Comparison of ENCODE assay signal across 18 mouse cellular contexts in the genomic region with DNA sequence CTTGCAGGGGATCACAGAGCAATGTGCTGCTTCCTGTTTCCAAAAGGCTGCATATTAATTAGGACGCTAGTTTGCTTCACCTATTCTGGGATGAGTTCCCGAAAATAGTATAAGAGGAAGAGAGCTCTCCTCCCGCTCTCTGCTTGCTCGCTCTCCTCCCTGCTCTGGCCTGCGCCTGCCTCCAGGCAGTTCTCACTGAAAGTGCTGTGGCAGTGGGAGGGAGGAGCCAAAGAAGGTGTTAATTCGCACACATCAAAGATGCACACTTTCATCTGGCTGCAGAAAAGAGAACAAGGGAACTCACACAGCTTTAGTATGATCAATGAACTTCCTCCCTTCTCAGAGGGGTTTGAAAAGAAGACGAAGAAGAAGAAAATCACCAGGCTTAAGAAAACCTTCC. TPM values are rescaled to one million over a fixed set of nuclear protein-coding genes. Genes with fewer than 3 reads are reported as not detected.
DNase-seq lines count a peak whose midpoint lies in the region; ATAC-seq and TF ChIP-seq lines count a peak whose summit lies in the region.
"Had no signal": no experiment of that assay in that cellular context is flagged by ENCODE, and none has a peak within 500 bp of the region (broad histone marks: within the 10 kb centered on the region; RNA-seq: fewer than 3 reads in every experiment).

No protein-coding gene starts in this region.

- H3K9ac ChIP-seq in forebrain, postnatal 0 days, result no peak overlapping the region
- no peak overlapping the region for H3K9ac ChIP-seq in forebrain, embryonic 11.5 days (ENCODE audit: low read length)
- no peak overlapping the region for H3K9ac ChIP-seq in midbrain, embryonic 16.5 days (ENCODE audit: low read depth, low read length)
- H3K9ac ChIP-seq: embryonic facial prominence, embryonic 12.5 days; forebrain, embryonic 15.5 days; hindbrain, embryonic 15.5 days; liver, embryonic 12.5 days; midbrain, embryonic 12.5 days; neural tube, embryonic 12.5 days had no signal

- H3K4me3 ChIP-seq in forebrain, postnatal 0 days (ENCODE audit: low read depth, low read length), result no peak overlapping the region
- no peak overlapping the region for H3K4me3 ChIP-seq in forebrain, embryonic 11.5 days (ENCODE audit: low read depth, low read length)
- no peak overlapping the region for H3K4me3 ChIP-seq in olfactory bulb, adult 2 months (ENCODE audit: insufficient read depth, low read depth, low read length)
- no peak overlapping the region for H3K4me3 ChIP-seq in midbrain, embryonic 16.5 days (ENCODE audit: low read depth, low read length)
- H3K4me3 ChIP-seq: embryonic facial prominence, embryonic 12.5 days; forebrain, embryonic 15.5 days; hindbrain, embryonic 15.5 days; liver, embryonic 12.5 days; midbrain, embryonic 12.5 days; neural tube, embryonic 12.5 days had no signal

- peak; percentile 11 for DNase-seq in forebrain, postnatal 0 days
- DNase-seq in forebrain, embryonic 11.5 days (ENCODE audit: low spot score), result no peak
- peak; percentile 60 for DNase-seq in CD4-positive helper T cell, adult 2 months (ENCODE audit: low read depth, low spot score)
- DNase-seq in frontal cortex, postnatal 36 days (ENCODE audit: low spot score in 2 of 2), result peak; percentile 48 to 51
- DNase-seq in urinary bladder, postnatal 10 days (ENCODE audit: low spot score), result no peak
- no peak for DNase-seq in gastrocnemius, postnatal 10 days
- DNase-seq: B cell, adult 2 months; cerebellum, postnatal 10 days; heart, adult 18-20 months; lung, postnatal 10 days had no signal

- TF ChIP-seq POLR2A in olfactory bulb, adult 2 months (IDR thresholded peaks at IDR 0.05; ENCODE audit: insufficient read depth, low read depth, low read length), result no peak

- H3K4me1 ChIP-seq in forebrain, postnatal 0 days (ENCODE audit: insufficient read depth), result no peaks in the 10 kb centered on the region
- H3K4me1 ChIP-seq in forebrain, embryonic 11.5 days (replicated peaks; ENCODE audit: control insufficient read depth, insufficient read depth, low read length), result no peaks in the 10 kb centered on the region
- H3K4me1 ChIP-seq in olfactory bulb, adult 2 months (ENCODE audit: control insufficient read depth, insufficient read depth, low read length), result peaks cover 15% of the 10 kb centered on the region
- H3K4me1 ChIP-seq in midbrain, embryonic 16.5 days (ENCODE audit: control insufficient read depth, insufficient read depth, low read length), result no peaks in the 10 kb centered on the region
- H3K4me1 ChIP-seq: embryonic facial prominence, embryonic 12.5 days; forebrain, embryonic 15.5 days; hindbrain, embryonic 15.5 days; liver, embryonic 12.5 days; midbrain, embryonic 12.5 days; neural tube, embryonic 12.5 days had no signal

- H3K27ac ChIP-seq in forebrain, postnatal 0 days (ENCODE audit: low read depth, low read length), result no peak overlapping the region
- no peak overlapping the region for H3K27ac ChIP-seq in forebrain, embryonic 11.5 days (ENCODE audit: low read depth, low read length)
- H3K27ac ChIP-seq in olfactory bulb, adult 2 months (ENCODE audit: insufficient read depth, low read depth, low read length), result peak overlapping the region; percentile 54; the same call in 1 of the 2 replicates
- no peak overlapping the region for H3K27ac ChIP-seq in midbrain, embryonic 16.5 days (ENCODE audit: low read length)
- H3K27ac ChIP-seq: embryonic facial prominence, embryonic 12.5 days; forebrain, embryonic 15.5 days; hindbrain, embryonic 15.5 days; liver, embryonic 12.5 days; midbrain, embryonic 12.5 days; neural tube, embryonic 12.5 days had no signal

- TF ChIP-seq CTCF in forebrain, postnatal 0 days (IDR thresholded peaks at IDR 0.05; ENCODE audit: low read depth), result no peak
- no peak for TF ChIP-seq CTCF in olfactory bulb, adult 2 months (IDR thresholded peaks at IDR 0.05; ENCODE audit: insufficient read depth, low read depth, low read length)

- no peak overlapping the region for H3K4me2 ChIP-seq in forebrain, postnatal 0 days (ENCODE audit: low read depth)
- no peak overlapping the region for H3K4me2 ChIP-seq in forebrain, embryonic 11.5 days (ENCODE audit: low read depth, low read length, severe bottlenecking)
- H3K4me2 ChIP-seq in midbrain, embryonic 16.5 days (ENCODE audit: low read length), result no peak overlapping the region
- H3K4me2 ChIP-seq: embryonic facial prominence, embryonic 12.5 days; forebrain, embryonic 15.5 days; hindbrain, embryonic 15.5 days; liver, embryonic 12.5 days; midbrain, embryonic 12.5 days; neural tube, embryonic 12.5 days had no signal

- H3K36me3 ChIP-seq in forebrain, postnatal 0 days (ENCODE audit: insufficient read depth), result no peaks in the 10 kb centered on the region
- H3K36me3 ChIP-seq in forebrain, embryonic 11.5 days (ENCODE audit: control insufficient read depth, insufficient read depth, low read length), result no peaks in the 10 kb centered on the region
- H3K36me3 ChIP-seq in midbrain, embryonic 16.5 days (ENCODE audit: control insufficient read depth, insufficient read depth, low read length), result no peaks in the 10 kb centered on the region
- H3K36me3 ChIP-seq: embryonic facial prominence, embryonic 12.5 days; forebrain, embryonic 15.5 days; hindbrain, embryonic 15.5 days; liver, embryonic 12.5 days; midbrain, embryonic 12.5 days; neural tube, embryonic 12.5 days had no signal

- 41% methylated on average over 7 of the region's 7 CpGs for WGBS in forebrain, postnatal 0 days
- WGBS in forebrain, embryonic 11.5 days, result 53% methylated on average over 7 of the region's 7 CpGs
- WGBS in olfactory bulb, adult 2 months, result 35% methylated on average over 7 of the region's 7 CpGs
- WGBS in midbrain, embryonic 16.5 days, result 50% methylated on average over 7 of the region's 7 CpGs

- peak; percentile 25; the same call in 1 of the 2 replicates for ATAC-seq in forebrain, postnatal 0 days
- ATAC-seq in forebrain, embryonic 11.5 days (replicated peaks; ENCODE audit: low FRiP score), result no peak
- ATAC-seq in midbrain, embryonic 16.5 days, result no peak
- ATAC-seq: forebrain, embryonic 15.5 days; liver, embryonic 12.5 days had no signal

- no peaks in the 10 kb centered on the region for H3K27me3 ChIP-seq in forebrain, postnatal 0 days (ENCODE audit: insufficient read depth, low read length)
- no peaks in the 10 kb centered on the region for H3K27me3 ChIP-seq in forebrain, embryonic 11.5 days (ENCODE audit: control insufficient read depth, insufficient read depth, low read length)
- no peaks in the 10 kb centered on the region for H3K27me3 ChIP-seq in midbrain, embryonic 16.5 days (ENCODE audit: control insufficient read depth, insufficient read depth, low read depth, low read length)
- H3K27me3 ChIP-seq: embryonic facial prominence, embryonic 12.5 days; forebrain, embryonic 15.5 days; hindbrain, embryonic 15.5 days; liver, embryonic 12.5 days; midbrain, embryonic 12.5 days; neural tube, embryonic 12.5 days had no signal

- no peaks in the 10 kb centered on the region for H3K9me3 ChIP-seq in forebrain, postnatal 0 days (ENCODE audit: low read length)
- H3K9me3 ChIP-seq in forebrain, embryonic 11.5 days (ENCODE audit: control insufficient read depth, low read length), result no peaks in the 10 kb centered on the region
- no peaks in the 10 kb centered on the region for H3K9me3 ChIP-seq in midbrain, embryonic 16.5 days (replicated peaks; ENCODE audit: control insufficient read depth, low read length, poor library complexity, severe bottlenecking)
- H3K9me3 ChIP-seq: embryonic facial prominence, embryonic 12.5 days; forebrain, embryonic 15.5 days; hindbrain, embryonic 15.5 days; liver, embryonic 12.5 days; midbrain, embryonic 12.5 days; neural tube, embryonic 12.5 days had no signal

RNA-seq across cellular contexts. Expression of a gene that starts 47.3 kb away (rescaled TPM):
- 33.9 and 34.9 TPM in 2 replicates for total RNA-seq in forebrain, postnatal 0 days (2014; rRNA removed)
- 25.4 and 28.2 TPM in 2 replicates for polyA plus RNA-seq in forebrain, postnatal 0 days (2015; fragmentation: Nextera tagmentation; extraction: Ambion mirVana)
- 19.3 and 19.7 TPM in 2 replicates for polyA plus RNA-seq in forebrain, embryonic 11.5 days (2014; fragmentation: Nextera tagmentation; extraction: Ambion mirVana)
- not detected in 2 replicates for polyA plus RNA-seq in olfactory bulb, adult 2 months (2012; ENCODE audit: insufficient read depth, insufficient read length, low replicate concordance, missing spikeins)
- polyA plus RNA-seq in midbrain, embryonic 16.5 days (2015; fragmentation: Nextera tagmentation; extraction: Ambion mirVana), result 25.9 and 27.4 TPM in 2 replicates
- 10 to 100 TPM; 22.9 to 23.9 TPM for total RNA-seq in gastrocnemius, postnatal 10 days (2021)

Comparison
In these comparisons a context has a peak if more than half of its experiments do, and no peak if none do; other contexts are left out.
1. DNase-seq: peak in forebrain, postnatal 0 days (single experiment), CD4-positive helper T cell, adult 2 months (single experiment) and frontal cortex, postnatal 36 days (2 of 2); none in forebrain, embryonic 11.5 days (single experiment), urinary bladder, postnatal 10 days (single experiment) and gastrocnemius, postnatal 10 days (single experiment).
2. RNA of a gene that starts 47.3 kb away (polyA plus RNA-seq): 25.4 to 28.2 TPM in forebrain, postnatal 0 days, 25.9 to 27.4 TPM in midbrain, embryonic 16.5 days and 19.3 to 19.7 TPM in forebrain, embryonic 11.5 days; not detected in olfactory bulb, adult 2 months; every median in the first group is over 10 times any median in the second.